Mouse (Mus musculus) urinary bladder, postnatal 10 days (tissue): ENCODE data around the gene Actr3.

Source experiments
- DNase-seq: peaks from one replicate; pipeline ENCODE4 v3.0.0; 2022; ENCODE audit warnings: low spot score

The Actr3 gene

GRCm38 (mm10) chr1:125351416-125352037 is 84.0 kb downstream of the Actr3 start:
- DNase-seq = no peak

GRCm38 (mm10) chr1:125350843-125351242 is 84.7 kb downstream of the Actr3 start:
- DNase-seq = no peak

DNA sequence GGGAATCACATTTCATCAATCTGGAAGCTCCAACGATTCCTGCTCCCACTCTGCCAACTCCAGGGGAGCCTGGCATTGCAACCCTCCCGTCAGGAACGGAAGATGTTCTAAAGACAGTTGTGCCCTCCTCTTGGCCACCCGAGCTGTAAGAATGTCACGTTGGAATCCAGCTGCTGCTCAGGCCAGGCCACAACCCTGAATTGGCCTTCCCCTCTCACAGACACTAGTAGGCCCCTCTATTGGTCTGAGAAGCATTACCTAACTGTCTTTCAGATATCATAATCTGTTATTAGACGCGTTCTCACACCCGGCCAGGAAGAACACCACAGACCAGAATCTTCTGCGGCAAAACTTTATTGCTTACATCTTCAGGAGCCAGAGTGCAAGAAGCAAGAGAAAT is 89.7 kb downstream of the Actr3 start:
- no peak for DNase-seq

DNA sequence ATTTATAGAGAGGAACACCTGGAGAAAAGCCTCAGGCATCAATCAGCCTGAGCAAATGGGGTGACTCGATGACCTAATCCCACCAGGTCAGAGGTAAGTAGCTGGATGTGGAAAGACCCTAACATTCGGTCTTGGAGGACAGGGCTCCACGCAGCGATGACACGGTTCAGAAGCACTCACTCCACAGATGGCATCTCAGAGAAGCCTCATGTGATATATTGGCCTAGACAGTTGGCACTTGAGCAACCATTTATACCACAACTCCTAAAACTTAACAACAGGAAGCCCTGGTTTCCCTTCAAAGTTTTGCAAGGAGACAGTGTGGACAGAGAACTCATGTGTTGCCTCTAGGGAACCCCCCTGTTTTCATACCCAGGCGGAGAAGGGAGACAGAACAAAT is 90.1 kb downstream of the Actr3 start:
- no peak for DNase-seq

GRCm38 (mm10) chr1:125343105-125343504 is 92.4 kb downstream of the Actr3 start:
- DNase-seq = no peak
